Mouse (Mus musculus) small intestine, adult 2 months (tissue): ENCODE results near the gene Rpl10a.

ENCODE experiments used
- CTCF ChIP-seq: fragments of 200-500 bp; IDR thresholded peaks from 2 replicates; pipeline ENCODE4 v1.5.1; 2012; ENCODE audit warnings: low read depth, mild to moderate bottlenecking, control low read depth, inconsistent platforms, low read length, moderate library complexity, mixed read lengths; ENCODE audit not compliant: insufficient replicate concordance, insufficient read length; ENCODE audit errors: extremely low read depth
- POLR2A ChIP-seq: fragments of 200-500 bp; IDR thresholded peaks from 2 replicates; pipeline ENCODE4 v1.6.1; 2012; ENCODE audit warnings: low read depth, mild to moderate bottlenecking, control low read depth, inconsistent platforms, low read length, moderate library complexity

GRCm38 (mm10) chr17:28332915-28333546, 4.8 kb downstream of the Rpl10a start:
- TF ChIP-seq POLR2A (no peak), CTCF (no peak)
